Mouse (Mus musculus) c-Kit-positive CD71-positive TER-119-negative erythroid progenitor cells, embryonic 14.5 days (primary cell): ENCODE results near the gene Rpp14.
"Not testable (repeated sequence)": the region's sequence is repeated elsewhere in the genome, so short reads cannot be mapped to it uniquely, and the experiment has no call there.

ENCODE experiments used
- DNase-seq: peaks from one replicate; pipeline ENCODE4 v3.0.0-alpha.2; 2013; ENCODE audit warnings: low read depth

The Rpp14 gene

GRCm38 (mm10) chr14:8114756-8115155 is 34.6 kb downstream of the Rpp14 start:
- DNase-seq: no peak

- DNase-seq: no peak
Observed at GRCm38 (mm10) chr14:8115772-8116171, 35.6 kb downstream of the Rpp14 start.

- DNase-seq: no peak
Observed at GRCm38 (mm10) chr14:8117371-8117770, 37.2 kb downstream of the Rpp14 start.

- no peak for DNase-seq
Observed at GRCm38 (mm10) chr14:8119454-8119853, 39.3 kb downstream of the Rpp14 start.

GRCm38 (mm10) chr14:8119904-8120303 is 39.7 kb downstream of the Rpp14 start:
- DNase-seq: no peak

- no peak for DNase-seq
Observed at GRCm38 (mm10) chr14:8123141-8123540, 43.0 kb downstream of the Rpp14 start.

GRCm38 (mm10) chr14:8123611-8124010 is 43.4 kb downstream of the Rpp14 start:
- DNase-seq: not testable (repeated sequence)

GRCm38 (mm10) chr14:8124046-8124881 is 44.1 kb downstream of the Rpp14 start:
- DNase-seq: no peak

- DNase-seq: no peak
Observed at GRCm38 (mm10) chr14:8127971-8128370, 47.8 kb downstream of the Rpp14 start.

GRCm38 (mm10) chr14:8132789-8133188 is 52.6 kb downstream of the Rpp14 start:
- no peak for DNase-seq

GRCm38 (mm10) chr14:8134234-8134633 is 54.1 kb downstream of the Rpp14 start:
- no peak for DNase-seq

GRCm38 (mm10) chr14:8135130-8135529 is 55.0 kb downstream of the Rpp14 start:
- no peak for DNase-seq

GRCm38 (mm10) chr14:8139724-8140710 is 59.9 kb downstream of the Rpp14 start:
- DNase-seq: no peak

GRCm38 (mm10) chr14:8141131-8141530 is 61.0 kb downstream of the Rpp14 start:
- DNase-seq: no peak
